Comparison of ENCODE assay signal across 15 mouse cellular contexts in genomic region chr4:126065241-126065640, GRCm38 (mm10). TPM values are rescaled to one million over a fixed set of nuclear protein-coding genes. Genes with fewer than 3 reads are reported as not detected.
A peak's percentile ranks its signal among the peaks of the same experiment; 100 is the strongest.
DNase-seq lines count a peak whose midpoint lies in the region; ATAC-seq and TF ChIP-seq lines count a peak whose summit lies in the region.
"Had no signal": no experiment of that assay in that cellular context is flagged by ENCODE, and none has a peak within 500 bp of the region (broad histone marks: within the 10 kb centered on the region; RNA-seq: fewer than 3 reads in every experiment).

No protein-coding gene starts in this region.

- no peak for ATAC-seq in lung, postnatal 0 days
- ATAC-seq in kidney, embryonic 16.5 days (ENCODE audit: low FRiP score, low TSS enrichment) = no peak
- ATAC-seq in hindbrain, embryonic 12.5 days (ENCODE audit: low FRiP score) = no peak

- no peaks in the 10 kb centered on the region for H3K9me3 ChIP-seq in lung, postnatal 0 days (ENCODE audit: low read length)
- no peaks in the 10 kb centered on the region for H3K9me3 ChIP-seq in kidney, embryonic 16.5 days (ENCODE audit: low read length)
- no peaks in the 10 kb centered on the region for H3K9me3 ChIP-seq in hindbrain, embryonic 12.5 days (replicated peaks)
- H3K9me3 ChIP-seq in hindbrain, embryonic 10.5 days = no peaks in the 10 kb centered on the region
- H3K9me3 ChIP-seq: embryonic facial prominence, embryonic 10.5 days; neural tube, embryonic 13.5 days had no signal

- no peaks in the 10 kb centered on the region for H3K4me1 ChIP-seq in lung, postnatal 0 days (ENCODE audit: insufficient read depth, low read depth, low read length)
- H3K4me1 ChIP-seq in kidney, embryonic 16.5 days (ENCODE audit: insufficient read depth, low read length) = no peaks in the 10 kb centered on the region
- H3K4me1 ChIP-seq in hindbrain, embryonic 12.5 days = 0 out of 2 replicates have a peak, but pooled peaks cover 1% of the 10 kb centered on the region
- 0 out of 2 replicates have a peak, but pooled peaks cover 4% of the 10 kb centered on the region for H3K4me1 ChIP-seq in hindbrain, embryonic 10.5 days (replicated peaks)
- H3K4me1 ChIP-seq: embryonic facial prominence, embryonic 10.5 days had no signal

- H3K27ac ChIP-seq in lung, postnatal 0 days (ENCODE audit: low read length) = no peak overlapping the region
- H3K27ac ChIP-seq in kidney, embryonic 16.5 days (ENCODE audit: low read length) = no peak overlapping the region
- no peak overlapping the region for H3K27ac ChIP-seq in hindbrain, embryonic 12.5 days
- no peak overlapping the region for H3K27ac ChIP-seq in hindbrain, embryonic 10.5 days
- H3K27ac ChIP-seq: embryonic facial prominence, embryonic 10.5 days; neural tube, embryonic 13.5 days had no signal

- no peak overlapping the region for H3K4me3 ChIP-seq in lung, postnatal 0 days (ENCODE audit: low read depth, low read length)
- H3K4me3 ChIP-seq in kidney, embryonic 16.5 days (ENCODE audit: low read length) = no peak overlapping the region
- H3K4me3 ChIP-seq in hindbrain, embryonic 12.5 days = no peak overlapping the region
- no peak overlapping the region for H3K4me3 ChIP-seq in hindbrain, embryonic 10.5 days
- H3K4me3 ChIP-seq: embryonic facial prominence, embryonic 10.5 days; neural tube, embryonic 13.5 days had no signal

- no peak for TF ChIP-seq EP300 in lung, postnatal 0 days (IDR thresholded peaks at IDR 0.05)

- DNase-seq in lung, adult 18-20 months = peak; percentile 45 to 58
- DNase-seq in lung, postnatal 0 days (ENCODE audit: low spot score) = no peak
- DNase-seq in frontal cortex, postnatal 10 days (ENCODE audit: low spot score in 2 of 2) = peak; percentile 22 to 44
- peak; percentile 34 to 45 for DNase-seq in layer of hippocampus, postnatal 10 days (ENCODE audit: low spot score in 2 of 2)
- DNase-seq in right cerebral cortex, postnatal 10 days (ENCODE audit: low spot score in 2 of 2) = peak; percentile 62 to 67
- no peak for DNase-seq in hindbrain, embryonic 10.5 days (ENCODE audit: low spot score)
- DNase-seq: adrenal gland, postnatal 14 days; cerebellum, adult 11-12 months; gastrocnemius, postnatal 25 days; kidney, postnatal 14 days had no signal

- no peaks in the 10 kb centered on the region for H3K27me3 ChIP-seq in lung, postnatal 0 days (replicated peaks; ENCODE audit: insufficient read depth, low read length)
- no peaks in the 10 kb centered on the region for H3K27me3 ChIP-seq in kidney, embryonic 16.5 days (ENCODE audit: insufficient read depth, low read length)
- no peaks in the 10 kb centered on the region for H3K27me3 ChIP-seq in hindbrain, embryonic 12.5 days
- H3K27me3 ChIP-seq in hindbrain, embryonic 10.5 days (ENCODE audit: insufficient read depth, poor library complexity, severe bottlenecking) = no peaks in the 10 kb centered on the region
- H3K27me3 ChIP-seq: neural tube, embryonic 13.5 days had no signal

- H3K36me3 ChIP-seq in lung, postnatal 0 days (ENCODE audit: insufficient read depth, low read length) = no peaks in the 10 kb centered on the region
- H3K36me3 ChIP-seq in kidney, embryonic 16.5 days (ENCODE audit: insufficient read depth, low read length) = no peaks in the 10 kb centered on the region
- H3K36me3 ChIP-seq in hindbrain, embryonic 12.5 days = 0 out of 2 replicates have a peak, but pooled peaks cover 3% of the 10 kb centered on the region
- H3K36me3 ChIP-seq in hindbrain, embryonic 10.5 days = peaks cover 2% of the 10 kb centered on the region; the same call in 1 of the 2 replicates

- H3K9ac ChIP-seq in lung, postnatal 0 days (replicated peaks; ENCODE audit: low read depth) = no peak overlapping the region
- H3K9ac ChIP-seq in kidney, embryonic 16.5 days (replicated peaks; ENCODE audit: low read length) = no peak overlapping the region
- no peak overlapping the region for H3K9ac ChIP-seq in hindbrain, embryonic 12.5 days
- H3K9ac ChIP-seq: neural tube, embryonic 13.5 days had no signal

- no peak for TF ChIP-seq CTCF in lung, postnatal 0 days (IDR thresholded peaks at IDR 0.05)

- WGBS in lung, postnatal 0 days = 78% methylated on average over 7 of the region's 7 CpGs
- WGBS in kidney, embryonic 16.5 days = 85% methylated on average over 7 of the region's 7 CpGs
- 93% methylated on average over 7 of the region's 7 CpGs for WGBS in hindbrain, embryonic 12.5 days
- 86% methylated on average over 7 of the region's 7 CpGs for WGBS in hindbrain, embryonic 10.5 days

- H3K4me2 ChIP-seq in lung, postnatal 0 days (replicated peaks; ENCODE audit: low read depth, low read length) = no peak overlapping the region
- no peak overlapping the region for H3K4me2 ChIP-seq in kidney, embryonic 16.5 days (replicated peaks; ENCODE audit: low read depth, low read length)
- H3K4me2 ChIP-seq in hindbrain, embryonic 12.5 days (replicated peaks) = no peak overlapping the region
- H3K4me2 ChIP-seq: midbrain, embryonic 11.5 days; neural tube, embryonic 13.5 days had no signal

RNA-seq across cellular contexts. Expression of gene Oscp1, which starts 6.9 kb away (rescaled TPM):
- 11.8 and 12.3 TPM in 2 replicates for polyA plus RNA-seq in lung, postnatal 0 days (2015; fragmentation: Nextera tagmentation; extraction: Ambion mirVana)
- total RNA-seq in layer of hippocampus, postnatal 10 days (2021) = 10 to 100 TPM; 43.2 to 53.0 TPM
- 19.6 TPM in 2 replicates for polyA plus RNA-seq in kidney, embryonic 16.5 days (2015; fragmentation: Nextera tagmentation; extraction: Ambion mirVana)
- polyA plus RNA-seq in hindbrain, embryonic 12.5 days (2016; fragmentation: Nextera tagmentation; extraction: Ambion mirVana) = 23.5 and 25.0 TPM in 2 replicates
- polyA plus RNA-seq in hindbrain, embryonic 10.5 days (2016; fragmentation: Nextera tagmentation; extraction: Ambion mirVana) = 27.7 and 30.9 TPM in 2 replicates

RNA-seq across cellular contexts. Expression of gene Mrps15, which starts 18.5 kb away (rescaled TPM):
- polyA plus RNA-seq in lung, postnatal 0 days (2015; fragmentation: Nextera tagmentation; extraction: Ambion mirVana) = 63.5 and 74.9 TPM in 2 replicates
- total RNA-seq in layer of hippocampus, postnatal 10 days (2021) = 10 to 100 TPM; 53.6 to 55.7 TPM
- polyA plus RNA-seq in kidney, embryonic 16.5 days (2015; fragmentation: Nextera tagmentation; extraction: Ambion mirVana) = 130 and 146 TPM in 2 replicates
- 133 and 140 TPM in 2 replicates for polyA plus RNA-seq in hindbrain, embryonic 12.5 days (2016; fragmentation: Nextera tagmentation; extraction: Ambion mirVana)
- 139 and 147 TPM in 2 replicates for polyA plus RNA-seq in hindbrain, embryonic 10.5 days (2016; fragmentation: Nextera tagmentation; extraction: Ambion mirVana)

RNA-seq across cellular contexts. Expression of gene Lsm10, which starts 31.2 kb away (rescaled TPM):
- 62.2 and 64.1 TPM in 2 replicates for polyA plus RNA-seq in lung, postnatal 0 days (2015; fragmentation: Nextera tagmentation; extraction: Ambion mirVana)
- total RNA-seq in layer of hippocampus, postnatal 10 days (2021) = 10 to 100 TPM; 15.6 TPM
- 55.3 and 59.3 TPM in 2 replicates for polyA plus RNA-seq in kidney, embryonic 16.5 days (2015; fragmentation: Nextera tagmentation; extraction: Ambion mirVana)
- 37.7 and 39.6 TPM in 2 replicates for polyA plus RNA-seq in hindbrain, embryonic 12.5 days (2016; fragmentation: Nextera tagmentation; extraction: Ambion mirVana)
- 46.8 and 49.1 TPM in 2 replicates for polyA plus RNA-seq in hindbrain, embryonic 10.5 days (2016; fragmentation: Nextera tagmentation; extraction: Ambion mirVana)

RNA-seq across cellular contexts. Expression of gene Stk40, which starts 38.5 kb away (rescaled TPM):
- 26.7 and 30.6 TPM in 2 replicates for polyA plus RNA-seq in lung, postnatal 0 days (2015; fragmentation: Nextera tagmentation; extraction: Ambion mirVana)
- total RNA-seq in layer of hippocampus, postnatal 10 days (2021) = 10 to 100 TPM; 19.7 to 20.7 TPM
- polyA plus RNA-seq in kidney, embryonic 16.5 days (2015; fragmentation: Nextera tagmentation; extraction: Ambion mirVana) = 43.9 and 44.5 TPM in 2 replicates
- 49.4 and 51.0 TPM in 2 replicates for polyA plus RNA-seq in hindbrain, embryonic 12.5 days (2016; fragmentation: Nextera tagmentation; extraction: Ambion mirVana)
- 46.9 and 47.2 TPM in 2 replicates for polyA plus RNA-seq in hindbrain, embryonic 10.5 days (2016; fragmentation: Nextera tagmentation; extraction: Ambion mirVana)

RNA-seq across cellular contexts. Expression of gene Csf3r, which starts 40.9 kb away (rescaled TPM):
- polyA plus RNA-seq in lung, postnatal 0 days (2015; fragmentation: Nextera tagmentation; extraction: Ambion mirVana) = 3.4 and 3.7 TPM in 2 replicates
- total RNA-seq in layer of hippocampus, postnatal 10 days (2021) = 1 to 10 TPM; 2.8 to 3.0 TPM
- 0.94 and 1.2 TPM in 2 replicates for polyA plus RNA-seq in kidney, embryonic 16.5 days (2015; fragmentation: Nextera tagmentation; extraction: Ambion mirVana)
- 0.30 and 1.3 TPM in 2 replicates for polyA plus RNA-seq in hindbrain, embryonic 12.5 days (2016; fragmentation: Nextera tagmentation; extraction: Ambion mirVana)
- 0.70 and 1.1 TPM in 2 replicates for polyA plus RNA-seq in hindbrain, embryonic 10.5 days (2016; fragmentation: Nextera tagmentation; extraction: Ambion mirVana)

Comparison
In these comparisons a context has a peak if more than half of its experiments do, and no peak if none do; other contexts are left out.
1. DNase-seq: peak in lung, adult 18-20 months (2 of 2), frontal cortex, postnatal 10 days (2 of 2), layer of hippocampus, postnatal 10 days (2 of 2) and right cerebral cortex, postnatal 10 days (2 of 2); none in lung, postnatal 0 days (single experiment) and hindbrain, embryonic 10.5 days (single experiment).